Mouse (Mus musculus) midbrain, embryonic 16.5 days (tissue): ENCODE measurements around the gene Gjb3. TPM values are rescaled to one million over a fixed set of nuclear protein-coding genes. Genes with fewer than 3 reads are reported as not detected.

Experiments used
- ATAC-seq: fragments of 200-750 bp; cut with Nextera tagmentation; 2 replicates; pipeline ENCODE4 v1.8.0; 2017; ENCODE audit warnings: moderate TSS enrichment
- H3K27ac ChIP-seq: fragments of 300-500 bp; sonication (generic); 2 replicates; pipeline ENCODE4 v1.5.1; 2014; ENCODE audit warnings: mild to moderate bottlenecking, low read length, mixed read lengths
- H3K27me3 ChIP-seq: fragments of 300-500 bp; sonication (generic); 2 replicates; pipeline ENCODE4 v1.6.1; 2014; ENCODE audit warnings: low read depth, low read length, mixed read lengths; ENCODE audit not compliant: control insufficient read depth, insufficient read depth
- H3K36me3 ChIP-seq: fragments of 300-500 bp; sonication (generic); 2 replicates; pipeline ENCODE4 v1.6.1; 2014; ENCODE audit warnings: mild to moderate bottlenecking, low read length, moderate library complexity, mixed read lengths; ENCODE audit not compliant: control insufficient read depth, insufficient read depth
- H3K4me1 ChIP-seq: fragments of 300-500 bp; sonication (generic); 2 replicates; pipeline ENCODE4 v1.6.1; 2014; ENCODE audit warnings: mild to moderate bottlenecking, low read length, mixed read lengths; ENCODE audit not compliant: control insufficient read depth, insufficient read depth
- H3K4me2 ChIP-seq: fragments of 300-500 bp; sonication (generic); 2 replicates; pipeline ENCODE4 v1.6.1; 2014; ENCODE audit warnings: mild to moderate bottlenecking, low read length, mixed read lengths
- H3K4me3 ChIP-seq: fragments of 300-500 bp; sonication (generic); 2 replicates; pipeline ENCODE4 v1.5.1; 2014; ENCODE audit warnings: low read depth, mild to moderate bottlenecking, low read length, moderate library complexity, mixed read lengths
- H3K9ac ChIP-seq: fragments of 300-500 bp; sonication (generic); 2 replicates; pipeline ENCODE4 v1.6.1; 2014; ENCODE audit warnings: low read depth, low read length, mixed read lengths
- H3K9me3 ChIP-seq: fragments of 300-500 bp; sonication (generic); replicated peaks from 2 replicates; pipeline ENCODE4 v1.6.1; 2014; ENCODE audit warnings: mild to moderate bottlenecking, low read length, mixed read lengths; ENCODE audit not compliant: control insufficient read depth, poor library complexity, severe bottlenecking
- WGBS: fragments of 180-500 bp; shearing (Covaris S2); extraction: QIAGEN DNeasy Blood & Tissue Kit; methylation state at CpG from one replicate; pipeline ENCODE4 v1.1.7; 2014; 5-methylcytosine and 5-hydroxymethylcytosine counted together
- polyA plus RNA-seq: library from polyadenylated mRNA; unstranded; fragments of >200 nt; fragmentation: Nextera tagmentation; extraction: Ambion mirVana; gene quantifications from 2 replicates; pipeline ENCODE4 v1.2.1, GENCODE M21; 2015

Gene Gjb3
- polyA plus RNA-seq, 1 experiment from 2014 or later, result 0.55 TPM

GRCm38 (mm10) chr4:127365834-127366233, 35.2 kb upstream of the Gjb3 start:
- 12% methylated on average over 4 of the region's 4 CpGs for WGBS
- H3K9me3 ChIP-seq, result no peaks in the 10 kb centered on the region
- H3K4me3 ChIP-seq, result no peak overlapping the region
- H3K9ac ChIP-seq, result peak overlapping the region; percentile 3; the same call in 1 of the 2 replicates
- no peaks in the 10 kb centered on the region for H3K36me3 ChIP-seq
- ATAC-seq, result no peak
- peaks cover 11% of the 10 kb centered on the region; the same call in 1 of the 2 replicates for H3K4me1 ChIP-seq
- no peak overlapping the region for H3K27ac ChIP-seq
- H3K27me3 ChIP-seq, result no peaks in the 10 kb centered on the region
- no peak overlapping the region for H3K4me2 ChIP-seq

- peak overlapping the region; percentile 19; the same call in 1 of the 2 replicates for H3K27ac ChIP-seq
- no peak overlapping the region for H3K4me3 ChIP-seq
- H3K27me3 ChIP-seq, result no peaks in the 10 kb centered on the region
- H3K4me2 ChIP-seq, result no peak overlapping the region
- peak overlapping the region; percentile 3; the same call in 1 of the 2 replicates for H3K9ac ChIP-seq
- H3K4me1 ChIP-seq, result peaks cover 11% of the 10 kb centered on the region; the same call in 1 of the 2 replicates
- no peaks in the 10 kb centered on the region for H3K36me3 ChIP-seq
- no peak for ATAC-seq
- 23% methylated on average over 5 of the region's 5 CpGs for WGBS
- H3K9me3 ChIP-seq, result no peaks in the 10 kb centered on the region
Observed at GRCm38 (mm10) chr4:127365433-127365832, 34.8 kb upstream of the Gjb3 start.

- Histone ChIP-seq H3K4me3 (no peak overlapping the region), H3K9ac (no peak overlapping the region), H3K4me1 (peaks cover 11% of the 10 kb centered on the region; the same call in 1 of the 2 replicates), H3K36me3 (no peaks in the 10 kb centered on the region), H3K4me2 (no peak overlapping the region), H3K9me3 (no peaks in the 10 kb centered on the region), H3K27me3 (no peaks in the 10 kb centered on the region), H3K27ac (no peak overlapping the region)
- ATAC-seq, result no peak
- 69% methylated on average over 6 of the region's 6 CpGs for WGBS
Observed at GRCm38 (mm10) chr4:127364431-127364830, 33.8 kb upstream of the Gjb3 start.

DNA sequence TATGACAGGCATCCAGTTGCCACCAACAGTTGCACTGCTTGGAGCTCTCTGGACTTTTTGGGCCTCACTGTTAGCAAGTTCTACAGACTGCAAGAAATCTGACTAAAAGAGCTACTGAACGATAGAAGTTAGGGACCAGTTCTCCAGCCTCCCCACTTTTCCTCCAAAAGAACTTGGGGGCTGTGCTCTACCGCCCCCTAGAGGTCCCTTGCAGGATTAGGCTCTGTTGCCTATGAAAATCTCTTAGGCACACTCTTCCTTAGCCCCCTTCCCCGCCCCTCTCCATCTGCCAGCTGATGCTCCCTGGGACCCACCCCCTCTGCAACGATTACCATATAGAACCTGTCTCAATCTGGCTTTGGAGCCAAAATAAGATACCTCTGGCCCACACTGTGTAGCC, 32.7 kb upstream of the Gjb3 start:
- peaks cover 7% of the 10 kb centered on the region; the same call in 1 of the 2 replicates for H3K4me1 ChIP-seq
- WGBS, result 65% methylated on average over 4 of the region's 4 CpGs
- no peaks in the 10 kb centered on the region for H3K36me3 ChIP-seq
- ATAC-seq, result no peak
- H3K27me3 ChIP-seq, result no peaks in the 10 kb centered on the region
- H3K9ac ChIP-seq, result no peak overlapping the region
- H3K4me3 ChIP-seq, result no peak overlapping the region
- H3K27ac ChIP-seq, result no peak overlapping the region
- H3K9me3 ChIP-seq, result no peaks in the 10 kb centered on the region
- H3K4me2 ChIP-seq, result no peak overlapping the region

DNA sequence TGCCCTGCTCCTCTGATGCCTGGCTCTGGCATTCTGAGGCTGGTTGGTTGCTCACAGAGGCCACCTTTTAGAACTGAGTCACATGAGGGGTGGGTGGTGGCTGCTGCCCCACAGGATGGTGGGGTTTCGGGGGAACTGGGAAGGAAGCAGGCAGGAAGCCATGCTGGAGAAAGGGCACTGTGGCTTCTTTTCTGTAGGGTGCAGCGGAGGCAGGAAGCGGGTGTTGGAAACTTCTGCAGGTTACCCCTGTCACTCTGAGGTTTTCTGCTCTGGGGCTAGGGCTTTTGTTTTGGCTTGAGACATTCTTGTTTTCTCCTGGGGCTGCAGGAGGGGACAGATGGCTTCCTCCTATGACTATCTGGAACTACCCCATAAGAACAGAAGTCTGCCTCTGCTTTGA, 31.9 kb upstream of the Gjb3 start:
- H3K9ac ChIP-seq, result no peak overlapping the region
- no peak for ATAC-seq
- no peaks in the 10 kb centered on the region for H3K27me3 ChIP-seq
- H3K9me3 ChIP-seq, result no peaks in the 10 kb centered on the region
- 86% methylated on average over 3 of the region's 3 CpGs for WGBS
- H3K4me2 ChIP-seq, result no peak overlapping the region
- H3K36me3 ChIP-seq, result no peaks in the 10 kb centered on the region
- H3K27ac ChIP-seq, result no peak overlapping the region
- no peak overlapping the region for H3K4me3 ChIP-seq
- peaks cover 7% of the 10 kb centered on the region; the same call in 1 of the 2 replicates for H3K4me1 ChIP-seq

DNA sequence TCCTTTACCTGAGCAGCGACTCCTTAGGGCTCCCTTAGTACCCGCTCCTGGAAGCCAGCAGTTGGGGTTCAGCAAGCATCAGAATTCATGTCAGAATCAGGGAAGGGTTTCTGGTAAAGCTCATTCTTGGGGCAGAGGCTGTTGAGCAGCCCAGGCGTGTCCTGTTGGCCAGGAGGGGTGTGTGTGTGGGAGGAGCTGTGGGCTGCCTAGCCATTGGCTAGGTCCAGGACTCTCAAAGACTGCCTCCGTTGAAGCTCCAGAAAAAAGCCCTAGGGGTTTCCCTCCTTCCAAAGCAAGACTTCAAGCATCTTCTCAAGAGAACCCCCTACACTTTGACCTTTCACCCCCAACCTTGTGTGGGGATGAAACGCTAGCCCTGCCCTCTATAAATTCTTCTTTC, 27.4 kb upstream of the Gjb3 start, which contains the start of gene Gjb5:
Gjb5 (minus strand) TSS at position 164 of the 400 bp plus-strand sequence.
- 33% methylated on average over 5 of the region's 5 CpGs for WGBS
- Histone ChIP-seq H3K4me1 (no peaks in the 10 kb centered on the region), H3K4me2 (no peak within 1 kb of the TSS), H3K9ac (no peak within 1 kb of the TSS), H3K27me3 (no peaks in the 10 kb centered on the region), H3K27ac (no peak within 1 kb of the TSS), H3K36me3 (no peaks in the 10 kb centered on the region), H3K9me3 (no peaks in the 10 kb centered on the region), H3K4me3 (no peak within 1 kb of the TSS)
- no peak for ATAC-seq

GRCm38 (mm10) chr4:127354506-127355485, 24.2 kb upstream of the Gjb3 start:
- Histone ChIP-seq H3K4me1 (no peaks in the 10 kb centered on the region), H3K27ac (no peak overlapping the region), H3K4me3 (no peak overlapping the region), H3K4me2 (no peak overlapping the region), H3K9ac (no peak overlapping the region), H3K36me3 (no peaks in the 10 kb centered on the region), H3K9me3 (no peaks in the 10 kb centered on the region), H3K27me3 (no peaks in the 10 kb centered on the region)
- WGBS, result 81% methylated on average over 15 of the region's 15 CpGs
- no peak for ATAC-seq

DNA sequence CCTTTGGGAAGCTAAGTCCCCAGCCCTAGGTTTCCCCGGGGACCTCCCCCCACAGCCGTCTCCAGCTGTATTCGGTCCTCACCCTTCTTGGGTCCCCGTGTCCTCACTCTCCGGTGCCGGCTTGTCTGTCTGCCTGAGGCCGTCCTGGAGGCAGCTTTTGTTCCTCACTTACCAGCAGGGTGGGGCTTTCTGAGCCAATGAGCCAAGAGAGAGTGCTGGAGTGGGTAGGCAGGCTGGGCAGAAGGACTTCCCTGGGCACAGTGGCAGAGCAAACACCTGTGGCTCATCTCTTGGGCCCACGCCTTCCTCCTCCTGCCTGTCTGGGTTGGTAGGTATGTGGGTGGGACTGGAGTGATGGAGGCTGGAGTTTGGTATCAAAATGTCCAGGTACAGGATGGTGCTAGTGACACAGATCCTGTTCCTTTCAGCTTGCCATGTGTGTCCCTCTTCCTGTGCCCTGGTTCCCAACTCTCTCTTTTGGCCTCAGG, 23.4 kb upstream of the Gjb3 start, which contains the start of gene Gjb4:
Gjb4 (minus strand) TSS at position 131 of the 488 bp plus-strand sequence.
- 37% methylated on average over 8 of the region's 8 CpGs for WGBS
- no peak for ATAC-seq

GRCm38 (mm10) chr4:127352594-127352993, 21.9 kb upstream of the Gjb3 start:
- H3K36me3 ChIP-seq, result no peaks in the 10 kb centered on the region
- H3K4me2 ChIP-seq, result no peak overlapping the region
- H3K9ac ChIP-seq, result no peak overlapping the region
- H3K4me1 ChIP-seq, result no peaks in the 10 kb centered on the region
- H3K27me3 ChIP-seq, result no peaks in the 10 kb centered on the region
- 4% methylated on average over 1 of the region's 1 CpGs for WGBS
- no peak for ATAC-seq
- H3K4me3 ChIP-seq, result no peak overlapping the region
- H3K9me3 ChIP-seq, result no peaks in the 10 kb centered on the region
- no peak overlapping the region for H3K27ac ChIP-seq

More for the DNA sequence above, 23.4 kb upstream of the Gjb3 start, which contains the start of gene Gjb4:
- no peaks in the 10 kb centered on the region for H3K27me3 ChIP-seq
- no peak within 1 kb of the TSS for H3K4me2 ChIP-seq
- H3K9ac ChIP-seq, result no peak within 1 kb of the TSS
- H3K27ac ChIP-seq, result no peak within 1 kb of the TSS
- no peak within 1 kb of the TSS for H3K4me3 ChIP-seq
- H3K9me3 ChIP-seq, result no peaks in the 10 kb centered on the region
- no peaks in the 10 kb centered on the region for H3K4me1 ChIP-seq
- no peaks in the 10 kb centered on the region for H3K36me3 ChIP-seq
